ENCODE assay signal across 8 mouse cellular contexts in genomic region chr6:48086471-48086878, GRCm38 (mm10). TPM values are rescaled to one million over a fixed set of nuclear protein-coding genes. Genes with fewer than 3 reads are reported as not detected.
DNase-seq lines count a peak whose midpoint lies in the region; ATAC-seq and TF ChIP-seq lines count a peak whose summit lies in the region.

Gene Zfp746, minus strand, starts transcription at chr6:48086593.

- H3K4me3 ChIP-seq in C2C12 (ENCODE audit: insufficient read depth, poor library complexity, severe bottlenecking) = peak within 1 kb of the TSS; percentile 64
- H3K4me3 ChIP-seq in erythroblast, embryonic 14.5 days (replicated peaks) = peak within 1 kb of the TSS; percentile 81
- H3K4me3 ChIP-seq in heart, embryonic 12.5 days = peak within 1 kb of the TSS; percentile 82
- H3K4me3 ChIP-seq in kidney, postnatal 0 days (replicated peaks; ENCODE audit: low read depth, low read length) = peak within 1 kb of the TSS; percentile 92
- peak within 1 kb of the TSS; percentile 73 for H3K4me3 ChIP-seq in liver, embryonic 11.5 days (ENCODE audit: low read depth, low read length)
- H3K4me3 ChIP-seq in stomach, embryonic 14.5 days (ENCODE audit: low read depth, low read length) = peak within 1 kb of the TSS; percentile 84

- peaks cover 23% of the 10 kb centered on the region for H3K36me3 ChIP-seq in C2C12 (ENCODE audit: control insufficient read depth, insufficient read depth)
- H3K36me3 ChIP-seq in erythroblast, embryonic 14.5 days (ENCODE audit: control insufficient read depth) = peaks cover 22% of the 10 kb centered on the region
- peaks cover 21% of the 10 kb centered on the region for H3K36me3 ChIP-seq in heart, embryonic 12.5 days
- H3K36me3 ChIP-seq in kidney, postnatal 0 days (ENCODE audit: insufficient read depth, low read length) = peaks cover 18% of the 10 kb centered on the region
- peaks cover 15% of the 10 kb centered on the region for H3K36me3 ChIP-seq in liver, embryonic 11.5 days (ENCODE audit: control insufficient read depth, insufficient read depth, low read length)
- peaks cover 19% of the 10 kb centered on the region for H3K36me3 ChIP-seq in stomach, embryonic 14.5 days (ENCODE audit: control insufficient read depth, insufficient read depth, low read length)

- peak within 1 kb of the TSS; percentile 72 for H3K27ac ChIP-seq in heart, embryonic 12.5 days (ENCODE audit: poor library complexity, severe bottlenecking)
- H3K27ac ChIP-seq in kidney, postnatal 0 days = peak within 1 kb of the TSS; percentile 96
- H3K27ac ChIP-seq in liver, embryonic 11.5 days (ENCODE audit: low read depth, low read length) = peak within 1 kb of the TSS; percentile 78
- peak within 1 kb of the TSS; percentile 90 for H3K27ac ChIP-seq in stomach, embryonic 14.5 days (ENCODE audit: low read length)

- peak within 1 kb of the TSS; percentile 93 for H3K9ac ChIP-seq in heart, embryonic 12.5 days
- H3K9ac ChIP-seq in kidney, postnatal 0 days (ENCODE audit: low read depth, low read length) = peak within 1 kb of the TSS; percentile 98
- H3K9ac ChIP-seq in liver, embryonic 11.5 days (ENCODE audit: low read depth, low read length) = peak within 1 kb of the TSS; percentile 83
- peak within 1 kb of the TSS; percentile 98 for H3K9ac ChIP-seq in stomach, embryonic 14.5 days (replicated peaks; ENCODE audit: low read depth, low read length)

- H3K9me3 ChIP-seq in erythroblast, embryonic 14.5 days (ENCODE audit: control insufficient read depth, low read length) = no peaks in the 10 kb centered on the region
- no peaks in the 10 kb centered on the region for H3K9me3 ChIP-seq in heart, embryonic 12.5 days (replicated peaks)
- H3K9me3 ChIP-seq in kidney, postnatal 0 days (replicated peaks; ENCODE audit: low read length) = no peaks in the 10 kb centered on the region
- no peaks in the 10 kb centered on the region for H3K9me3 ChIP-seq in liver, embryonic 11.5 days (ENCODE audit: control insufficient read depth, low read length)
- H3K9me3 ChIP-seq in stomach, embryonic 14.5 days (ENCODE audit: control insufficient read depth, low read depth, low read length) = no peaks in the 10 kb centered on the region

- peak; percentile 96 for DNase-seq in brain, embryonic 14.5 days (ENCODE audit: low read depth)
- peak; percentile 91 for DNase-seq in kidney, postnatal 0 days (ENCODE audit: low spot score)
- peak; percentile 89 for DNase-seq in liver, embryonic 11.5 days (ENCODE audit: low spot score)
- DNase-seq in naive thymus-derived CD4-positive, alpha-beta T cell, adult 2 months (ENCODE audit: low read depth) = peak; percentile 96

- peak; percentile 99 for TF ChIP-seq CTCF in C2C12 (IDR thresholded peaks at IDR 0.05; ENCODE audit: control insufficient read depth, insufficient read depth, insufficient read length)
- TF ChIP-seq CTCF in brain, embryonic 14.5 days (IDR thresholded peaks at IDR 0.05; ENCODE audit: borderline replicate concordance, extremely low read depth, insufficient read depth, insufficient read length) = peak; percentile 75
- peak; percentile 63 for TF ChIP-seq CTCF in kidney, postnatal 0 days (IDR thresholded peaks at IDR 0.05; ENCODE audit: low read depth)

- peaks cover 31% of the 10 kb centered on the region for H3K4me1 ChIP-seq in erythroblast, embryonic 14.5 days (ENCODE audit: control insufficient read depth)
- peaks cover 9% of the 10 kb centered on the region for H3K4me1 ChIP-seq in heart, embryonic 12.5 days (replicated peaks)
- peaks cover 10% of the 10 kb centered on the region; the same call in 1 of the 2 replicates for H3K4me1 ChIP-seq in kidney, postnatal 0 days (replicated peaks; ENCODE audit: insufficient read depth, low read length)
- H3K4me1 ChIP-seq in liver, embryonic 11.5 days (replicated peaks; ENCODE audit: control insufficient read depth, insufficient read depth, low read length) = peaks cover 18% of the 10 kb centered on the region
- H3K4me1 ChIP-seq in stomach, embryonic 14.5 days (ENCODE audit: control insufficient read depth, insufficient read depth, low read length) = peaks cover 9% of the 10 kb centered on the region

- peaks cover 22% of the 10 kb centered on the region for H3K79me2 ChIP-seq in C2C12 (ENCODE audit: control insufficient read depth, insufficient read depth)

- under 1% methylated on average over 53 of the region's 53 CpGs for WGBS in heart, embryonic 12.5 days
- under 1% methylated on average over 51 of the region's 53 CpGs for WGBS in kidney, postnatal 0 days
- WGBS in liver, embryonic 11.5 days = under 1% methylated on average over 47 of the region's 53 CpGs
- WGBS in stomach, embryonic 14.5 days = under 1% methylated on average over 52 of the region's 53 CpGs

- peak within 1 kb of the TSS; percentile 81 for H3ac ChIP-seq in C2C12 (ENCODE audit: control insufficient read depth, insufficient read length, low read depth)

- no peaks in the 10 kb centered on the region for H3K27me3 ChIP-seq in C2C12 (ENCODE audit: control insufficient read depth, insufficient read depth, insufficient read length)
- H3K27me3 ChIP-seq in erythroblast, embryonic 14.5 days (ENCODE audit: control insufficient read depth) = no peaks in the 10 kb centered on the region
- H3K27me3 ChIP-seq in heart, embryonic 12.5 days (replicated peaks) = 0 out of 2 replicates have a peak, but pooled peaks cover 3% of the 10 kb centered on the region
- no peaks in the 10 kb centered on the region for H3K27me3 ChIP-seq in kidney, postnatal 0 days (ENCODE audit: insufficient read depth, low read length)
- no peaks in the 10 kb centered on the region for H3K27me3 ChIP-seq in liver, embryonic 11.5 days (replicated peaks; ENCODE audit: control insufficient read depth, insufficient read depth, low read length)
- no peaks in the 10 kb centered on the region for H3K27me3 ChIP-seq in stomach, embryonic 14.5 days (ENCODE audit: control insufficient read depth, insufficient read depth, low read length)

- ATAC-seq in heart, embryonic 12.5 days (ENCODE audit: insufficient number of reproducible peaks, low FRiP score) = peak; percentile 90
- peak; percentile 90 for ATAC-seq in kidney, postnatal 0 days (replicated peaks; ENCODE audit: low FRiP score, low read depth)
- ATAC-seq in liver, embryonic 11.5 days (replicated peaks; ENCODE audit: low FRiP score) = peak; percentile 92
- ATAC-seq in stomach, embryonic 14.5 days (ENCODE audit: insufficient number of reproducible peaks, insufficient read depth, low FRiP score, low read depth) = peak; percentile 93

- peak; percentile 87 for TF ChIP-seq POLR2A in brain, embryonic 14.5 days (IDR thresholded peaks at IDR 0.05; ENCODE audit: borderline replicate concordance, extremely low read depth, insufficient read depth, insufficient read length, poor library complexity, severe bottlenecking)

- peak within 1 kb of the TSS; percentile 76 for H3K4me2 ChIP-seq in heart, embryonic 12.5 days
- H3K4me2 ChIP-seq in kidney, postnatal 0 days (ENCODE audit: low read length) = peak within 1 kb of the TSS; percentile 78
- peak within 1 kb of the TSS; percentile 89 for H3K4me2 ChIP-seq in liver, embryonic 11.5 days
- H3K4me2 ChIP-seq in stomach, embryonic 14.5 days (replicated peaks; ENCODE audit: low read depth, low read length) = peak within 1 kb of the TSS; percentile 65

- H3K79me3 ChIP-seq in C2C12 (ENCODE audit: low read depth) = peaks cover 13% of the 10 kb centered on the region

TF ChIP-seq in C2C12, 6 proteins besides CTCF, POLR2A, EP300 and RAD21:
- TF ChIP-seq USF1 (IDR thresholded peaks at IDR 0.05; ENCODE audit: low read depth) = no peak
- TF ChIP-seq MYOD1 (IDR thresholded peaks at IDR 0.05; ENCODE audit: control insufficient read depth, insufficient read length, low read depth) = no peak
- TF ChIP-seq FOSL1 (IDR thresholded peaks at IDR 0.05; ENCODE audit: insufficient read depth, low read length, poor library complexity, severe bottlenecking) = no peak
- TF ChIP-seq MYOG (IDR thresholded peaks at IDR 0.05; ENCODE audit: control insufficient read depth, extremely low read depth, insufficient read length) = no peak
- TF ChIP-seq MAX (IDR thresholded peaks at IDR 0.05) = no peak
- TF ChIP-seq CEBPB (IDR thresholded peaks at IDR 0.05; ENCODE audit: low read depth) = no peak

RNA-seq across cellular contexts. Expression of gene Zfp746, which starts in this region (rescaled TPM):
- polyA plus RNA-seq in C2C12 (2012; fragmentation: generic; extraction: Trizol) = 13.5 TPM
- 38.8 and 40.9 TPM in 2 replicates for polyA plus RNA-seq in brain, embryonic 14.5 days (2012; rRNA removed)
- polyA plus RNA-seq in erythroblast, embryonic 14.5 days (2012) = 0.43 and 0.51 TPM in 2 replicates
- 12.8 and 15.3 TPM in 2 replicates for polyA plus RNA-seq in heart, embryonic 12.5 days (2016; fragmentation: Nextera tagmentation; extraction: Ambion mirVana)
- 14.6 and 18.3 TPM in 2 replicates for polyA plus RNA-seq in kidney, postnatal 0 days (2015; fragmentation: Nextera tagmentation; extraction: Ambion mirVana)
- 11.5 and 14.5 TPM in 2 replicates for polyA plus RNA-seq in liver, embryonic 11.5 days (2014; fragmentation: Nextera tagmentation; extraction: Ambion mirVana)
- 18.9 and 24.3 TPM in 2 replicates for polyA plus RNA-seq in stomach, embryonic 14.5 days (2014; fragmentation: Nextera tagmentation; extraction: Ambion mirVana)

Comparison
In these comparisons a context has a peak if more than half of its experiments do, and no peak if none do; other contexts are left out.
1. Peak in every context shown above with its lines: DNase-seq, ATAC-seq, H3K4me3 ChIP-seq and H3K27ac ChIP-seq.